Mouse (Mus musculus): ENCODE results near the gene March11.

Gene March11

DNA sequence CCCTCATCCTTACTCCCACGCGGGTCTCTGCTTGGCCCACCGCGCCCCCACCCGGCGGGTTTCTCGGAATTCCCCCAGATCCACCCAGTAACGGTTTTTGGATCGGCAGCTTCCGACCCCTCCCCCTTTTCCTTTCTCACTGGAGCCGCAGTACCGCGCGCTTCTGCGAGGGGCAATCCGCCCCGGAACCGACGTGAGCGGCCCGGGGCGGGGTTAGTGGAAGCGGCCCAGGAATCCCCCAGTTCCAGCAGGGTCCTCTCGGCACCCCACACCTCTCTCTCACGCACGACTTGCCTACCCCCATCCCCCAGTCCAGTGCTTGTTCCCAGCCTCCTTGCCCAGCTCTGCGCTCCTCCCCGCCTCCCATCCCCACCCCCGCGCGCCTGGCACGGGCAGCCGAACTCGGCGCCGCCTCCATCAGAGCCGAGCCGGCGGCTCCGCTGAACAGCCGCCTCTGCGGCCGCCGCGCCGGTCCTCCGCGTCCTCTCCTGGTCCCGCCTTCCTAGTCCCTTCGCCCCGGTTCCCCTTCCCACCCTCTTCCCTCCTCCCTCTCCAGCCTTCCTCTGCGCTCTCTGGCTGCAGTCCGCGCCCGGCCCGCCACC is at the start of gene March11:
Gene March11 (plus strand): TSS at position 420 of the 602 bp plus-strand sequence.
- no peak for DNase-seq (ENCODE audit: low read depth in 1 of 2, low spot score in 2 of 2)

GRCm38 (mm10) chr15:26262336-26262735 is 46.5 kb upstream of the March11 start:
- no peak for DNase-seq (ENCODE audit: low read depth in 1 of 2, low spot score in 2 of 2)

GRCm38 (mm10) chr15:26269596-26269995 is 39.3 kb upstream of the March11 start:
- no peak for DNase-seq (ENCODE audit: low read depth in 1 of 2, low spot score in 2 of 2)

DNA sequence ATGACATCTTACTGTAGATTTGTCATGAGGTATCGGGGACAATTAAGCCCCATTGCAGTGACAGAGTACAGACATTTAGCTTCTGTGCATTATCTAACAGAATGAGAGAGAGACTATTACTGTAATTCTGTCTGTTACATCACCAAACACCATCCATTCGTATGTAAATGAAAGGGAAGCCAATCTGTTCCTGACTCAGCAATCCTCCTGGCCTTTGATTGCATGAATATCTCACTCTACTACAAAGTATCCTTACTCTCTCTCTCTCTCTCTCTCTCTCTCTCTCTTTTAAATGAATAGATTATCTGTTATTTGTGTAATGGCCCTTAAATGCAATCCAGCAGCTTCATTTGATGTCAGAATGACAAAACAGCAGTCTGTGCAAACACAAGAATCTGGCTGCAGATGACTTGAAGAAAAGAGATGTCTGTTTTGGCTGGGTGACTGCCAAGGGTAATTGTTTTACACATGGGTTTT is 32.8 kb upstream of the March11 start:
- no peak for DNase-seq (ENCODE audit: low read depth in 1 of 2, low spot score in 2 of 2)

GRCm38 (mm10) chr15:26276608-26277007 is 32.2 kb upstream of the March11 start:
- no peak for DNase-seq (ENCODE audit: low read depth in 1 of 2, low spot score in 2 of 2)

GRCm38 (mm10) chr15:26291871-26292270 is 17.0 kb upstream of the March11 start:
- DNase-seq (ENCODE audit: low read depth in 1 of 2, low spot score in 2 of 2): no peak

DNA sequence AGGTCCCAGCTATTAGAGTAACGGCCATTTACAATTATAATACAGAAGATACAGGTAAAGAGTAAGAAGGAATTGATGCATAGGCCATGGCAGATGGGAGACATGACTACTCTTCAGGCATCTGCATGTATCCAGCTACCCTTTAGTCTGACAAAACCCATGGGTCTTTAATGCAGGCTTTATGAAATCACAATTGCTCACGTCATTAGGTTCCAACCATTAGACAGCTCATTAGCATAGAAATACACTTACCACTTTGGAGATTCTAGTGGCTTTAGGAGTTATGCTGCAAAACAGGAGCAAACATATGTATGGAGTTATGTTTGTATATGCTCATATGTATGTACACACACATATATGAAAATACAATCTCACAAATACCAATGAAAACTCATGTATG is 16.0 kb upstream of the March11 start:
- no peak for DNase-seq (ENCODE audit: low read depth in 1 of 2, low spot score in 2 of 2)

DNA sequence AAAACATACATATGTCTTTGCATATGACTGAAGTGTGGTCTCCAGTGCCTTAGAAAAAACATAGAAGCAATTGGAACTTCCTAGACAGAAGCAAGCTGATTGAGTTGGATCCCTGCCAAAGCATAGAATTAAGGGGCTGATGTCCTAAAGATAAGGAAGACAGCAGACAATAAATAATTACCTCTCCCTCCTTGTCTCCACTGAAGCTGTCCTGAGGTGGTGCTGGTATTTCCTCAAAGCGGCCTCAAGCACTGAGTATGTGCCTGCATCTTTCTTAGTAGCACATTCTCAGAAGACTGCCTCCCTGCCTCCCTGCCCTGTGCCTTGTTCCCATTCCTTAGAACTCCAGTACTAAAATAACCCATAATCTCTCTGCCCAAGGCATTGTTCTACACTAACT is 15.6 kb upstream of the March11 start:
- DNase-seq (ENCODE audit: low read depth in 1 of 2, low spot score in 2 of 2): no peak

DNA sequence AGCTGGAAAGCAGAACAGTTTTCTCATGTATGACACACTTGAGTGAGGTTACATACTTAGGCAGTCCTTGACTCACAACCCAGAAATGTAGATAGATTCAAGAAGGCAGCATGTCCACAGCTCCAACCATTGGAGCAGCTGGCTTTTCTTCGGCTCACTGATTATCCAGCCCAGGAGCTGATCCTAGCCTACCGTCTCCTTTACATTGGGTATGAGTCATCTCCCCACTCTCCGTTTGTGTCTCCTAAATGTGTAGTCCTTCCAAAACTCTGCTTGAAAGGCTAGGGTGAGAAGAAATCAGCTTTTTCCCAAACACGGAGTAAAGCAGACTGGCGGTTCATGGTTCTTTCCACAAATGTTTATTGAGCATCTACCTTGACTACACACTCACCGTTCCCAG is 10.2 kb upstream of the March11 start:
- DNase-seq (ENCODE audit: low read depth in 1 of 2, low spot score in 2 of 2): no peak

GRCm38 (mm10) chr15:26309291-26309931 is 563 bp downstream of the March11 start:
- DNase-seq (ENCODE audit: low read depth in 1 of 2, low spot score in 2 of 2): no peak

DNA sequence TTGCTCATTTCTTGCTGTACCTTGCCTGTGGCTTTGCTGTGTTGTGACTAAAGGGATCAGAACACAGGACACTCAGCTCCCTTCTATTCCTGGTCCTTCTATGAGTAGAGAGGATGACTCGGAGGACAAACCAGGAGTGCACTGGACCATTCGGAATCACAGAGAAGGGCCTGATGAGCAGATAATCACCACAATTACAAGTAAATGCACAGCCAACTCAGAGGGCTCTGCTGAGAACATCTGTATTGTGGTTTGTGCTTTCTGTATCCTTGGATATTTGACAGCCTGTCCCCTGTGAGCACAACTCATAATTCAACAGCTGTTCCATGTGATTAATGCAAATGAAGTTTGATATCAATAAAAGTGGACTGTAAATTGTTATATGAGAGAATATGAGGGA is 11.0 kb downstream of the March11 start:
- DNase-seq (ENCODE audit: low read depth in 1 of 2, low spot score in 2 of 2): no peak

GRCm38 (mm10) chr15:26320402-26320801 is 11.6 kb downstream of the March11 start:
- no peak for DNase-seq (ENCODE audit: low read depth in 1 of 2, low spot score in 2 of 2)

DNA sequence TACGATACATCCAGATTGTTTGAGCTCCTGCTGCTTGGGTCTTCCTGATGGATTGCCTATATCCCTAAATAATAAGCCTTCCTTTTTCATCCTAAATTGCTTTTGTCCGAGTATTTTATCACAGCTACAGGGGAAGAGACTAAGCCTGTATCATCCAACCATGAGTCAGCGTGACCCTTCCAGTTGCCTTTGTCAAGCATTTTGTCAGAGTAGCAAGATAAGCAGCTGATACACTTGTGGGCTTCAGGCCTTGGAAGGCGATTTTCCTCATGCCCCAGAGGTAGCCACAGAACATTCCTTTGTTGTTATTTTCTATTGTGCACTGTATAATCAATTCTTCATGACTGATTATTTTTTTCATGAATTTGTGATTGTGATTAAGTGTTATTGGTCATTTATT is 14.0 kb downstream of the March11 start:
- DNase-seq (ENCODE audit: low read depth in 1 of 2, low spot score in 2 of 2): no peak

GRCm38 (mm10) chr15:26327157-26327556 is 18.3 kb downstream of the March11 start:
- no peak for DNase-seq (ENCODE audit: low read depth in 1 of 2, low spot score in 2 of 2)

DNA sequence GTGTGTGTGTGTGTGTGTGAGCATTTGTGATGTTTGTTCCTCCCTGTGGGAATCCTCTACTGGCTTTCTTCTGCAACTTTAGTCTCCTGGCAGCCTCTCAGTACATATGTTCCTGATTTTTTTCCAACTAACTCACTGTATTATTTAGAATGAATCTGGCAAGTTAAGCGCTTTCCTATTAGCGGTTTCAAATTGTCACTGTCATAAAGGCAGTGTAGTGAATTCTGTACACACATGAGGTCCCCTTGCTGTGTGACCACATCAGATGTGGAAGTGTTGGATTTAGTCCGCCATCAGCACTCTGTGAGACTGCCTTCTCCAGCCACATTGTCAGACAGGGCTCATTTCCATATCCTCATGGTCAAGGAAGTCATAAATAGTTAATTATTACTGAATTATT is 26.9 kb downstream of the March11 start:
- DNase-seq (ENCODE audit: low read depth in 1 of 2, low spot score in 2 of 2): no peak

GRCm38 (mm10) chr15:26337775-26338174 is 28.9 kb downstream of the March11 start:
- no peak for DNase-seq (ENCODE audit: low read depth in 1 of 2, low spot score in 2 of 2)

- no peak for DNase-seq (ENCODE audit: low read depth in 1 of 2, low spot score in 2 of 2)
Measured at GRCm38 (mm10) chr15:26338343-26338742, 29.5 kb downstream of the March11 start.

- no peak for DNase-seq (ENCODE audit: low read depth in 1 of 2, low spot score in 2 of 2)
Measured at GRCm38 (mm10) chr15:26340490-26340889, 31.6 kb downstream of the March11 start.

DNA sequence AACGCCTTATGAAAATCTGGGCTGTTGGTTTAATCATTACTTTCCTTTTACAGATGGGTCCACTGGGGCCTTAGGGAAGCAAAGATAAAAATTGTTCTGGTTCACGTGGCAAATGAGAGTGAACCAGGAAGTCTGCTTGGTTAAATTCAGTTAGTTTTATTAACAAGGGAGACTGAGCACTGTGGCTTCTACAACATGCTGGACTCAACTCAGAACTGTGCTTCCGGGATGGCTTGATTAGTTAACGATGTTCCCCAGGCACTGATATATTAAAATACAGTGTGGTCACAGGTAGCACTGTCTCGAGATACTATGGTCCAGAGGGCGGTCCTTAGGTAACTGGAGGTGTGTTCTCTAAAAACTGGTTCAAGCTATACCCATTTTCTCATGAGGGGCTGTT is 32.1 kb downstream of the March11 start:
- no peak for DNase-seq (ENCODE audit: low read depth in 1 of 2, low spot score in 2 of 2)

DNA sequence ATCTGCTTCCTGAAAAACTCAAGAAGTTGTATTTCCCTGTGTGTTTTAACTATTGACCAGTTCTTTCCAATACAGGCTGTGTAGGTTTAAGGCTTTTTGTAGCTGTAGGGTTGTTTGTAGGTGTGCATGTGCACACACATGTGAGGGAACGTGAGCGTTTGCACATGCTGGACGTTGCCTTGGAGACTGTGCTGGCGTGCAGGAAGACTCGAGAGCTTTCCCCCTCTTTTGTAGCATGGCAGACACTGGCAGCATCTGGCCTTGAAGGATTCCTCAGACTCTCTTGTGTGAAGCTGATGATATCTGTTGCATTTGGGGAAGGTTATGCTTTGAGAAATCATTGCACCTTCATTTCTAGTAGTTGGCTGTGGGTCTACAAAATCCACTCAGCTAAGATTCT is 35.5 kb downstream of the March11 start:
- no peak for DNase-seq (ENCODE audit: low read depth in 1 of 2, low spot score in 2 of 2)

DNA sequence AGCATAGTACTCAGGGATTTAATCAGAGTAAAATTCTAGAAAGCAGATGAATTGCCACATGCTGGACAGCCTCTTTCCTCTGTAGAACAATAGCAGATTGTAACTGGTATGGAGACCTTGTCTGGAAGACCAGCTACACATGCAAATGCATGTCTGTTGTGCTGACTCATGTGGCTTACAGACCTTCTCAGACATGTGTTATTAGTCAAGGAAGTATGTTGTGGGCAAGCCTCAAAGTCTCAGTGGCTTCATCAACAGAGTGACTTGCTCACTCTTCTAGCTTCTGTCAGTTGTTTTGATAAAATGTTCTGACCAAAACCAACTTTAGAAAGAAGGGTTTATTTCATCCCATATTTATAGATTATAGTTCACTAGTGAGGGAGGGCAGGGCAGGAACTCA is 44.8 kb downstream of the March11 start:
- DNase-seq (ENCODE audit: low read depth in 1 of 2, low spot score in 2 of 2): no peak

DNA sequence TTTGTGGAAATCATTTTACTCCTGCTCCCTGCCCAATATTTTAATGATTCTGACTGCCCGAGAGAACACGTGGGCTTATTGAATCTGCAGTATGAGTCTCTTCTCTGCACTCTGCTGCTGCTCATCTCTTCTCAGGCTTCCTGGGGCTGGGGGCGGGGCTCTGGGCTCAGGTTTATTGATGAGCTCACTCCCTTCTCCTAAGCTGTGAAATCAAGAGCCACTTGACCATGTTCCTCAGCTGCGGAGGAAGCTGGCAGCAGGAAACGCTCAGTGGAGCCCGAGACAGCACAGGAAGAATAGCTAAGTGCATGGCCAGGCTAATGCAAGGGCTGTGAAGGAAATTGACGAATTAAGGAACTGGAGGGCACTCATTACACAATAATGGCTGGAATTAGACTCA is 56.5 kb downstream of the March11 start:
- DNase-seq (ENCODE audit: low read depth in 1 of 2, low spot score in 2 of 2): no peak

GRCm38 (mm10) chr15:26366511-26366910 is 57.7 kb downstream of the March11 start:
- no peak for DNase-seq (ENCODE audit: low read depth in 1 of 2, low spot score in 2 of 2)
